Mouse (Mus musculus): ENCODE measurements around the gene Arl6ip4.

Arl6ip4 gene

GRCm38 (mm10) chr5:124093852-124094604 lies 21.9 kb upstream of the Arl6ip4 start:
- DNase-seq (ENCODE audit: low read depth, low spot score), result no peak

GRCm38 (mm10) chr5:124095077-124095581 lies 20.8 kb upstream of the Arl6ip4 start:
- no peak for DNase-seq (ENCODE audit: low read depth, low spot score)

GRCm38 (mm10) chr5:124095596-124096232 lies 20.2 kb upstream of the Arl6ip4 start, which contains the start of gene Abcb9:
Gene Abcb9, minus strand, starts transcription at chr5:124095798.
- peak; percentile 99 for DNase-seq (ENCODE audit: low read depth, low spot score)

- no peak for DNase-seq (ENCODE audit: low read depth, low spot score)
Observed at GRCm38 (mm10) chr5:124098923-124099322, 17.0 kb upstream of the Arl6ip4 start.

GRCm38 (mm10) chr5:124100128-124101044 lies 15.5 kb upstream of the Arl6ip4 start:
- no peak for DNase-seq (ENCODE audit: low read depth, low spot score)

GRCm38 (mm10) chr5:124102326-124102725 lies 13.6 kb upstream of the Arl6ip4 start:
- DNase-seq (ENCODE audit: low read depth, low spot score), result no peak

GRCm38 (mm10) chr5:124103020-124103419 lies 12.9 kb upstream of the Arl6ip4 start:
- DNase-seq (ENCODE audit: low read depth, low spot score), result no peak

GRCm38 (mm10) chr5:124103552-124103951 lies 12.3 kb upstream of the Arl6ip4 start:
- no peak for DNase-seq (ENCODE audit: low read depth, low spot score)

- no peak for DNase-seq (ENCODE audit: low read depth, low spot score)
Observed at GRCm38 (mm10) chr5:124111077-124111741, 4.7 kb upstream of the Arl6ip4 start.

- DNase-seq (ENCODE audit: low read depth, low spot score), result peak; percentile 91
Observed at GRCm38 (mm10) chr5:124111742-124112497, 4.0 kb upstream of the Arl6ip4 start, which contains the start of gene Ogfod2. Gene Ogfod2, plus strand, starts transcription at chr5:124112297.

- no peak for DNase-seq (ENCODE audit: low read depth, low spot score)
Observed at GRCm38 (mm10) chr5:124112531-124112930, 3.4 kb upstream of the Arl6ip4 start.

GRCm38 (mm10) chr5:124113030-124113429 lies 2.9 kb upstream of the Arl6ip4 start:
- DNase-seq (ENCODE audit: low read depth, low spot score), result no peak

- DNase-seq (ENCODE audit: low read depth, low spot score), result no peak
Observed at GRCm38 (mm10) chr5:124114276-124115025, 1.4 kb upstream of the Arl6ip4 start.

- no peak for DNase-seq (ENCODE audit: low read depth, low spot score)
Observed at GRCm38 (mm10) chr5:124115531-124115930, 358 bp upstream of the Arl6ip4 start.

GRCm38 (mm10) chr5:124119204-124119603 lies 3.3 kb downstream of the Arl6ip4 start:
- no peak for DNase-seq (ENCODE audit: low read depth, low spot score)

GRCm38 (mm10) chr5:124122357-124122756 lies 6.5 kb downstream of the Arl6ip4 start:
- no peak for DNase-seq (ENCODE audit: low read depth, low spot score)

- no peak for DNase-seq (ENCODE audit: low read depth, low spot score)
Observed at GRCm38 (mm10) chr5:124125093-124125492, 9.2 kb downstream of the Arl6ip4 start.

- no peak for DNase-seq (ENCODE audit: low read depth, low spot score)
Observed at GRCm38 (mm10) chr5:124134261-124134660, 18.4 kb downstream of the Arl6ip4 start.

- no peak for DNase-seq (ENCODE audit: low read depth, low spot score)
Observed at GRCm38 (mm10) chr5:124138066-124138465, 22.2 kb downstream of the Arl6ip4 start.

GRCm38 (mm10) chr5:124149028-124149427 lies 33.1 kb downstream of the Arl6ip4 start:
- no peak for DNase-seq (ENCODE audit: low read depth, low spot score)

All from retina, adult 2 months (tissue).